Mouse (Mus musculus) neural tube, embryonic 10.5 days (tissue): ENCODE data around the gene Macrod2.

Experiments used
- DNase-seq: peaks from one replicate; pipeline ENCODE4 v3.0.0-alpha.2; 2017; ENCODE audit warnings: low spot score; ENCODE audit errors: extremely low spot score

The Macrod2 gene

GRCm38 (mm10) chr2:141434731-141435570, 1039.8 kb downstream of the Macrod2 start:
- no peak for DNase-seq

GRCm38 (mm10) chr2:141441896-141442295, 1046.8 kb downstream of the Macrod2 start:
- no peak for DNase-seq

- DNase-seq: no peak
Measured at GRCm38 (mm10) chr2:141449078-141449680, 1054.1 kb downstream of the Macrod2 start.

GRCm38 (mm10) chr2:141463946-141464345, 1068.8 kb downstream of the Macrod2 start:
- DNase-seq: no peak

- no peak for DNase-seq
Measured at GRCm38 (mm10) chr2:141472791-141473190, 1077.7 kb downstream of the Macrod2 start.

GRCm38 (mm10) chr2:141477585-141477984, 1082.5 kb downstream of the Macrod2 start:
- no peak for DNase-seq

GRCm38 (mm10) chr2:141490518-141490917, 1095.4 kb downstream of the Macrod2 start:
- DNase-seq: no peak

- DNase-seq: no peak
Measured at GRCm38 (mm10) chr2:141505451-141505850, 1110.3 kb downstream of the Macrod2 start.

GRCm38 (mm10) chr2:141507929-141508897, 1113.1 kb downstream of the Macrod2 start:
- DNase-seq: no peak

- DNase-seq: no peak
Measured at GRCm38 (mm10) chr2:141514976-141515375, 1119.9 kb downstream of the Macrod2 start.

- no peak for DNase-seq
Measured at GRCm38 (mm10) chr2:141522081-141522480, 1127.0 kb downstream of the Macrod2 start.

- DNase-seq: no peak
Measured at GRCm38 (mm10) chr2:141545877-141546276, 1150.8 kb downstream of the Macrod2 start.

- no peak for DNase-seq
Measured at GRCm38 (mm10) chr2:141551701-141552100, 1156.6 kb downstream of the Macrod2 start.

GRCm38 (mm10) chr2:141556747-141557146, 1161.6 kb downstream of the Macrod2 start:
- DNase-seq: no peak

- DNase-seq: no peak
Measured at GRCm38 (mm10) chr2:141558242-141558827, 1163.2 kb downstream of the Macrod2 start.

- no peak for DNase-seq
Measured at GRCm38 (mm10) chr2:141565986-141566385, 1170.9 kb downstream of the Macrod2 start.

GRCm38 (mm10) chr2:141571360-141571759, 1176.3 kb downstream of the Macrod2 start:
- no peak for DNase-seq

GRCm38 (mm10) chr2:141578206-141578605, 1183.1 kb downstream of the Macrod2 start:
- DNase-seq: no peak

GRCm38 (mm10) chr2:141582431-141582830, 1187.3 kb downstream of the Macrod2 start:
- DNase-seq: no peak

- peak; percentile 20 for DNase-seq
Measured at GRCm38 (mm10) chr2:141582933-141583332, 1187.8 kb downstream of the Macrod2 start.

- no peak for DNase-seq
Measured at GRCm38 (mm10) chr2:141587290-141587689, 1192.2 kb downstream of the Macrod2 start.
